Mouse (Mus musculus) hindbrain, embryonic 15.5 days (tissue): Measurements from ENCODE around the gene Myg1. TPM values are rescaled to one million over a fixed set of nuclear protein-coding genes. Genes with fewer than 3 reads are reported as not detected.

Experiments
- ATAC-seq: fragments of 200-750 bp; cut with Nextera tagmentation; 2 replicates; pipeline ENCODE4 v1.8.0; 2017; ENCODE audit warnings: low read depth, moderate number of reproducible peaks, moderate TSS enrichment; ENCODE audit not compliant: low FRiP score
- H3K27ac ChIP-seq: fragments of 300-500 bp; sonication (generic); replicated peaks from 2 replicates; pipeline ENCODE4 v1.5.1; 2015; ENCODE audit warnings: mild to moderate bottlenecking, inconsistent platforms
- H3K27me3 ChIP-seq: fragments of 300-500 bp; sonication (generic); 2 replicates; pipeline ENCODE4 v1.6.1; 2015; ENCODE audit warnings: control low read depth, inconsistent platforms
- H3K36me3 ChIP-seq: fragments of 300-500 bp; sonication (generic); 2 replicates; pipeline ENCODE4 v1.6.1; 2015; ENCODE audit warnings: control low read depth, inconsistent platforms
- H3K4me1 ChIP-seq: fragments of 300-500 bp; sonication (generic); replicated peaks from 2 replicates; pipeline ENCODE4 v1.6.1; 2015; ENCODE audit warnings: control low read depth, inconsistent platforms
- H3K4me2 ChIP-seq: fragments of 300-500 bp; sonication (generic); 2 replicates; pipeline ENCODE4 v1.6.1; 2015; ENCODE audit warnings: moderate library complexity, mild to moderate bottlenecking, inconsistent platforms
- H3K4me3 ChIP-seq: fragments of 300-500 bp; sonication (generic); 2 replicates; pipeline ENCODE4 v1.5.1; 2015; ENCODE audit warnings: mild to moderate bottlenecking, inconsistent platforms
- H3K9ac ChIP-seq: fragments of 300-500 bp; sonication (generic); 2 replicates; pipeline ENCODE4 v1.6.1; 2015; ENCODE audit warnings: inconsistent platforms
- H3K9me3 ChIP-seq: fragments of 300-500 bp; sonication (generic); 2 replicates; pipeline ENCODE4 v1.6.1; 2016; ENCODE audit warnings: control low read depth, inconsistent platforms
- WGBS: fragments of 180-500 bp; shearing (Covaris S2); methylation state at CpG from one replicate; pipeline ENCODE4 v1.1.7; 2015; 5-methylcytosine and 5-hydroxymethylcytosine counted together
- polyA plus RNA-seq: library from polyadenylated mRNA; unstranded; fragments of >200 nt; fragmentation: Nextera tagmentation; extraction: Ambion mirVana; gene quantifications from 2 replicates; pipeline ENCODE4 v1.2.1, GENCODE M21; 2015

Gene Myg1
- 92.6 and 94.2 TPM in 2 replicates for polyA plus RNA-seq

DNA sequence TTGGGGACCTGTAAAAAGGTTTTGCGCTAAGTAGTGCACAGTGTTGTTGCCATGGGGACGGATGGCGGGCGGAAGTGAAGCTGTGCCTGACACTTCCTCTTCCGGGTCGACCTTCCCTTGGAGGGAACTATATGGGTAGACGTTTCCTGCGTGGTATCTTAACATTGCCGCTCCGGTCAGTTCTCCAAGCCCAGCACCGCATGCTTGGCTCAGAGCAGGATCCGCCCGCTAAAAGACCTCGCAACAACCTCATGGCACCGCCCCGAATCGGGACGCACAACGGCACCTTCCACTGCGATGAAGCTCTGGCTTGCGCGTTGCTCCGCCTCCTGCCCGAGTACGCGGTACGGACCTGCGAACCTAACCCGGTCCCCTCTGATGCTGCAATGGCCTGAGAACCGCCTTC, at the start of gene Myg1:
Gene Myg1, plus strand, starts transcription at position 100 of the 406 bp plus-strand sequence.
- H3K4me3 ChIP-seq = peak within 1 kb of the TSS; percentile 66
- peak; percentile 95 for ATAC-seq
- WGBS = under 1% methylated on average over 30 of the region's 30 CpGs
- H3K4me1 ChIP-seq = peaks cover 32% of the 10 kb centered on the region
- no peaks in the 10 kb centered on the region for H3K27me3 ChIP-seq
- peak within 1 kb of the TSS; percentile 70 for H3K4me2 ChIP-seq
- peak within 1 kb of the TSS; percentile 73 for H3K27ac ChIP-seq
- no peaks in the 10 kb centered on the region for H3K9me3 ChIP-seq
- H3K9ac ChIP-seq = peak within 1 kb of the TSS; percentile 59
- H3K36me3 ChIP-seq = peaks cover 49% of the 10 kb centered on the region

DNA sequence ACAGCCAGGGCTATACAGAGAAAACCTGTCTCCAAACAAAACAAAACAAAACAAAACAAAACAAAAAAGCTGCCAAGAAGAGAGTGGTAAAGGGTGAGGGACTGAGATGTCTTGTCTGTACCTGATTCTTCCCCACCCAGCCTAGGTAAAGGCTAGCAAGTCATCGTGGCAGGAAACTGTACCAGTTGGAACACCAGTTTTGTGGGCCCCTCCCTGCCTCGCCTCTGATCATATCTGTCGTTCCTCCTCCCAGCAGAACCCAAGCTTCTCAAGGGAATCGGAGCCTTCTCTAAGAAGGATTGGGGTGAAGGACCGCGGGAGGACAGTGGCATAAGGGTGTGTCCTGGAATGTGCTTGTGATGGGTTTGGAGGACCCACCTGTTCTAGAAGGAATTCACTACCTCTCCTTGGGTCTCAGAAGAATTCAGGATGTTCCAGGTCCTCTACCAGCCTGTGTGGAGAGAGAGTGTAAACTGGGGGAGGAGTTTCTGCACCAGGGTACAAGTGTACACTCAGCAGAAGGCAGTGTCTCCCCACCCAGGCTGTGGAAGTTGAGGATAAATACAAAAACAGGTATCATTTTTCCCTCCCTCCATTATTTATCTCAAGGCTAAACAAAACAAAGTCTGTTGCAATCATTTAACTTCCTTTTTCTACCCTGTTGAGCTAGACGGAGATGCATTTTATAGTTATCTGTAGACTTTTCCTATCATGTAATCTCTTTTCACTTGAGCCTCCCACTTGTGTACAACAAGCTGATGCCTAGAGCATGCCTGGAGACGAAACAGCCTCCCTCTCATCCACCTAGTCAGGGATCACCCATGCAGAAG, 48.8 kb upstream of the Myg1 start:
- Histone ChIP-seq H3K36me3 (0 out of 2 replicates have a peak, but pooled peaks cover 21% of the 10 kb centered on the region), H3K4me2 (no peak overlapping the region), H3K4me3 (no peak overlapping the region), H3K9ac (no peak overlapping the region), H3K27ac (no peak overlapping the region), H3K27me3 (no peaks in the 10 kb centered on the region), H3K4me1 (peaks cover 23% of the 10 kb centered on the region), H3K9me3 (no peaks in the 10 kb centered on the region)
- ATAC-seq = no peak
- WGBS = 88% methylated on average over 8 of the region's 8 CpGs

DNA sequence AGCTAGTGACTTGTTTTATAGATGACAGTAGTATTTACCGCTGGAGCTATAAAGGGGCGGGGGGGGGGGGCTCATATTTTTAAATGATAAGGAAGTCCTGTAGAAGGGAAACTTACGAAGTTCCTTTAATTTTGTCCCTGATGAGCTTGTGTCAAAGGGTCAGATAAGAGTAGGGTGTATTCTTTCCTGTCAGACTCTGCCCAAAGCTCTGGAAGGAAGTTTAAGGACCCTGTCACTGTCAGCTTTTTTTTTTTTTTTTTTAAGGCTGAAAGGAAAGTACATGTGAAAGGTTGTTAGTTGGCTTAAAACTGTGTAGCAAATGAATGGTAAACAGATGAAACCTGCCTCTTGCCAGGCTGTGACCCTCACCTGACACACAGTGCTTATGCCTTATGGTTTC, 47.9 kb upstream of the Myg1 start:
- 84% methylated on average over 3 of the region's 3 CpGs for WGBS
- H3K27me3 ChIP-seq = no peaks in the 10 kb centered on the region

DNA sequence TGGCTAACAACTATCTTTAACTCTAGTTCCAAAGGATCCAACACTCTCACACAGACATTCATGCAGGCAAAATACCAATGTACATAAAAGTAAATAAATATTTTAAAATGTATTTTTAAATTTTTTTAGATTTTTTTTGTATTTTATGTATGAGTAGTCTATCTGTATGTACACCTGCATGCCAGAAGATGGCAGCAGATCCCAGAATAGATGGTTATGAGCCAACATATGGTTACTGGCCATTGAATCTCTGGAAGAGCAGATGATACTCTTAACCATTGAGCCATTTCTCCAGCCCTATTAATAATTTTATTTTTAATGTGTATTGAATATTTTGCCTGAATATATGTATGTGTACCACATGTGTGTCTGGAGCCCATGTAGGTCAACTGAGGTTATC, 44.1 kb upstream of the Myg1 start:
- Histone ChIP-seq H3K4me2 (no peak overlapping the region), H3K27me3 (no peaks in the 10 kb centered on the region), H3K4me3 (no peak overlapping the region), H3K9me3 (no peaks in the 10 kb centered on the region), H3K36me3 (0 out of 2 replicates have a peak, but pooled peaks cover 7% of the 10 kb centered on the region), H3K9ac (no peak overlapping the region), H3K4me1 (no peaks in the 10 kb centered on the region), H3K27ac (no peak overlapping the region)
- no peak for ATAC-seq

More for the DNA sequence above, 47.9 kb upstream of the Myg1 start:
- no peaks in the 10 kb centered on the region for H3K9me3 ChIP-seq
- peaks cover 22% of the 10 kb centered on the region for H3K4me1 ChIP-seq
- ATAC-seq = no peak
- H3K36me3 ChIP-seq = 0 out of 2 replicates have a peak, but pooled peaks cover 21% of the 10 kb centered on the region
- no peak overlapping the region for H3K4me2 ChIP-seq
- H3K27ac ChIP-seq = no peak overlapping the region
- H3K9ac ChIP-seq = no peak overlapping the region
- no peak overlapping the region for H3K4me3 ChIP-seq

DNA sequence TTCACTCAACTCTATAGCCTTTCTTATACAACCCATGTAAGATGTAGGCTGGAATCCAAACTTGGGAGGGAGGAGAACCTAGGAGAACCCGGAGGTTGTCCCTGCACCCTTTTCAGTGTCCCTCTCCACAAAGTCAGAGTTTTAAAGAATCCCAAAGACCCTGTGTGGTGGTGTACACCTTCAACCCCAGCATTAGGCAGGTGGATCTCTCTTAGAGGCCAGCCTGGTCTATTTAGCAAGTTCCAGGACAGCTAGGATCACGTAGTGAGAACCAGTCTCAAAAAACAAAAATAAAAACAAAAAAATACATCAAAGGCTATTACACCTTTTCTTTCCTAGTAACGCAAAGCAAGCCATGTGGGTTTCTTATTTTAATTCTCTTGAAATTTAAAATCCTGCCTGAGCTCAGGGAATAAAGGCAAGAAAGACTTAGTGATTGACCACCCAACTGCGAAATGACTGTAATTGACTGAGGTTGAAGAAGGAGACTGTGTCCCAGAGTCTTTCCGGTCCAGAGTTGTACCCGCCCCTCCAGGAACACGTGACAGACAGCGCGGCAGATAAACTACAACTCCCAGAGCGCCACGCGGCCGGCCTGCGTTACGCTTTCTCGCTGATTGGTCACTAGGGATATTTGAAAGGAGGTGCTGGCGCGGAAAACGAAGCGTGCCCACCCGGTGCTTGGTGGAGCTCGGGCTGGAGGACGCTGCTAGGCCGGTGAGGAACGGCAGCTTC, 35.7 kb upstream of the Myg1 start, which contains the start of gene Espl1:
Gene Espl1, plus strand, starts transcription at position 634 of the 735 bp plus-strand sequence.
- H3K4me2 ChIP-seq = peak within 1 kb of the TSS; percentile 95
- no peaks in the 10 kb centered on the region for H3K36me3 ChIP-seq
- no peaks in the 10 kb centered on the region for H3K9me3 ChIP-seq
- no peaks in the 10 kb centered on the region for H3K27me3 ChIP-seq
- peak within 1 kb of the TSS; percentile 58; the same call in 1 of the 2 replicates for H3K27ac ChIP-seq
- H3K4me1 ChIP-seq = peaks cover 9% of the 10 kb centered on the region
- ATAC-seq = peak; percentile 98
- H3K9ac ChIP-seq = peak within 1 kb of the TSS; percentile 25
- peak within 1 kb of the TSS; percentile 55 for H3K4me3 ChIP-seq
- 6% methylated on average over 25 of the region's 25 CpGs for WGBS

DNA sequence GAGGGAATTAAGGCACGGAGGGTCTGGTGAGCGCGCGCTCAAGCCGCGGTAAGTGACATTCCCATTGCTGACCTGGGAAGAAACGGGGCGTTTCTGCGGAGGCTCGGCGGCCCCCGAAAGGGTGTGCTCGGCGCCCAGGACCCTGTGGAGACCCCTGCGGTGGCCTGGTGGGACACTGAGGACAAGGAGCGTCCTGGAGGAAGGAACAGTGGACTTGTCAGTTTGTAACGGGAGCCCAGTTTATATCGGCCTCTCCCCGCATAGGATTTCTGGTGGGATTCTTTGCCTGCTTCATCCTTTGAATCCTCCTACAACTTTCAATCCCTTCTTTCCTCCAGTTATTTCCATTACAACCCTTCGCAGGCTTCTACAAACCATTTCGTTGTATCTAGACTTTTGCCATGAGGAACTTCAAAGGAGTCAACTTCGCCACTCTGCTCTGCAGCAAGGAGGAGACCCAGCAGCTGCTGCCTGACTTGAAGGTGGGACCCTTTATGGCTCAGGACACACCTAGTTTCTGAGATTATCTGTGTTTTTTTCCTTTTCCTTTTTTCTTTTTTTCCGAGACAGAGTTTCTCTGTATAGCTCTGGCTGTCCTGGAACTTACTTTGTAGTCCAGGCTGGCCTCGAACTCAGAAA, 35.0 kb upstream of the Myg1 start:
- 5% methylated on average over 24 of the region's 24 CpGs for WGBS
- H3K4me3 ChIP-seq = peak overlapping the region; percentile 55
- peak overlapping the region; percentile 95 for H3K4me2 ChIP-seq
- no peaks in the 10 kb centered on the region for H3K36me3 ChIP-seq
- H3K9me3 ChIP-seq = no peaks in the 10 kb centered on the region
- peaks cover 9% of the 10 kb centered on the region for H3K4me1 ChIP-seq
- H3K9ac ChIP-seq = peak overlapping the region; percentile 25
- ATAC-seq = peak; percentile 62
- H3K27me3 ChIP-seq = no peaks in the 10 kb centered on the region
- H3K27ac ChIP-seq = no peak overlapping the region

DNA sequence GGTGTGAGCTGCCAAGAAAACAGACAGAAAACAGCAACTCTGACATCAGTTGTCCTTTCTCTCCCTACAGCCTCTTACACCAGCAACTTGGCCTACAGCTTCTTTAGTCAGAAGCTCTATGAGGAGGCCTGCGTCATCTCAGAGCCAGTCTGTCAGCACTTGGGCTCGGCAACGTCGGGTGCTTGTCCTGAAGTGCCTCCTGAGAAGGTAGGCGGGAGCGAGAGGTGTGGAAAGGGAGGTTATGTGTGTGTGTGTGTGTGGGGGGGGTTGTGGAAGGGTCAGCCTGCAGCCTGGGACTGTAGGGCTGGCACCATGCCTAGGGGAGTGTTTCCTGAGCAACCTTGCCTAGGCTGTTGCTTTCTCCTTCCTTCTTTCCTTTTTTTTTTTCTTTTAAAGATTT, 29.0 kb upstream of the Myg1 start:
- WGBS = 95% methylated on average over 6 of the region's 6 CpGs
- Histone ChIP-seq H3K9ac (no peak overlapping the region), H3K4me3 (no peak overlapping the region), H3K4me2 (no peak overlapping the region), H3K27me3 (no peaks in the 10 kb centered on the region), H3K9me3 (no peaks in the 10 kb centered on the region), H3K36me3 (no peaks in the 10 kb centered on the region), H3K27ac (no peak overlapping the region), H3K4me1 (no peaks in the 10 kb centered on the region)
- no peak for ATAC-seq

DNA sequence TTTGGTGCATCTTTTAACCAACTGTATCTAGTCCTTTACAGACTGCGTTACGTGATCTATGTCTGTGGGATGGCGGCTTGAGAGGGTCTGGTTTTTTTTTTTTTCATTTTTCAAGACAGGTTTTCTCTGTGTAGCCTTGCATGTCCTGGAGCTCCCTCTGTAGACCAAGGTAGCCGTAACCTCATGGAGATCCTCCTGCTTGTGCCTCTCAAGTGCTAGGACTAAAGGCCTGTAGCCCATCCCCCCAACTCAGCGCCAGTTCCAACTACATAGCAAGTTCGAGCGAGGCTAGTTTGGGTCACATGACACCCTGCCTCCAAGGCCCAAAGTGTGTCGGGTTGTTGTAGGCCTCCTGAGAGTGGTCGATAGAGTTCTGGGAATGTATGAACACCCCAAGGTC, 22.8 kb upstream of the Myg1 start:
- no peak overlapping the region for H3K27ac ChIP-seq
- no peak for ATAC-seq
- no peaks in the 10 kb centered on the region for H3K36me3 ChIP-seq
- H3K4me2 ChIP-seq = no peak overlapping the region
- no peak overlapping the region for H3K4me3 ChIP-seq
- H3K27me3 ChIP-seq = no peaks in the 10 kb centered on the region
- H3K4me1 ChIP-seq = no peaks in the 10 kb centered on the region
- no peaks in the 10 kb centered on the region for H3K9me3 ChIP-seq
- 93% methylated on average over 9 of the region's 9 CpGs for WGBS
- no peak overlapping the region for H3K9ac ChIP-seq

DNA sequence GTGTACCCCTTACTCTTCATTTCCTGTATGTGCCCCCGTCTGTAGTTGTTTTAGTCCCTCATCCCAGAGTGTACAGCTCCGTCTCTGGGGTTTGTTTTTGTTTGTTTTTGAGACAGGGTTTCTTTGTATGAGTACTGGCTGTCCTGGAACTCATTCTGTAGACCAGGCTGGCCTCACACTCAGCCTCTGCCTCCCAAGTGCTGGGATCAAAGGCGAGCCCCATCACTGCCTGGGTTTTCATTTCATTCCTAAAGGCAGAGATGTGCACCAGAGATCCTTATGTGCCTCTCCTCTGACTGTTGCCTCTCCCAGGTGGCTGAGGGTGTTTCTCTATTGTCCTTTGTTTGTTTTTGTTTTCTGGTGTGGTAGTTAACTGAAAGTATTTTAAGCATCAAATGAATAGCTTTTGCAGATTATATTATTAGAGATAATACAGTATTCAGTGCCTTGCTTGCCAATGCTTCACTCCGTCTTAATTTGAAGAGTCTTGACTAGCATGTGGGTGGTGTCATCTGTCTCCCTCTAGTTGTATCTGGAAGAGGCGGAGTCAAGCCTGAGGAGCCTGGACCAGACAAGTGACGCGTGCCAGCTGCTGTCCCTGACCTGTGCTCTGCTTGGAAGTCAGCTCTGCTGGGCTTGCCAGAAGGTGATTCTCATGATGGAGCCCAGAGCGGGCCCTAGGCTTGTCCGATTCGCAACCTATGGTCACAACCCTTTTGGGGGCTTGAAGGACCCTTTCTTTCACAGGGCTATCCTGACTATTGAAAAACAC, 21.2 kb upstream of the Myg1 start:
- Histone ChIP-seq H3K4me3 (no peak overlapping the region), H3K4me2 (no peak overlapping the region), H3K27me3 (no peaks in the 10 kb centered on the region), H3K9me3 (no peaks in the 10 kb centered on the region), H3K4me1 (no peaks in the 10 kb centered on the region), H3K9ac (no peak overlapping the region), H3K36me3 (no peaks in the 10 kb centered on the region), H3K27ac (no peak overlapping the region)
- 87% methylated on average over 10 of the region's 10 CpGs for whole genome bisulfite sequencing
- ATAC-seq = no peak

DNA sequence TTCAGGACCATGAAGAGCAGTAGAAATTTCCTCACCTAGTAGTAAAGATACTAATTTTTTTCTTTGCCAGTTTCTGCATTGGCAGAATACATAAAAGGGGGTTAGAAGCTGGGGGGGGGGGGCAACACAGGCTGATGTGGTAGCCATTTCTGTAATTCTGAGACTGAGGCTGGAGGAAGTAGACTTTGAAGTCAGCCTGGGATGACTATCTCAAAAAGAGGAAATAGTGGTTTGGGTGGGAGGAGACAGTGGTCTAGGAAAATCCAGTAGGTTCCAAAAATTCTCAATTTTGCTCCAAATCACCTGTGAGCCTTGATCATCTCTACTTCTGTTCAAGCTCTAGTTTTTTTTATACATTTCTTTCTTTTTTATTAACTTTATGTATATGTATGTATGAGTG, 20.0 kb upstream of the Myg1 start:
- no peak for ATAC-seq
- Histone ChIP-seq H3K27ac (no peak overlapping the region), H3K36me3 (no peaks in the 10 kb centered on the region), H3K4me1 (no peaks in the 10 kb centered on the region), H3K4me2 (no peak overlapping the region), H3K9me3 (no peaks in the 10 kb centered on the region), H3K4me3 (no peak overlapping the region), H3K9ac (no peak overlapping the region), H3K27me3 (no peaks in the 10 kb centered on the region)

DNA sequence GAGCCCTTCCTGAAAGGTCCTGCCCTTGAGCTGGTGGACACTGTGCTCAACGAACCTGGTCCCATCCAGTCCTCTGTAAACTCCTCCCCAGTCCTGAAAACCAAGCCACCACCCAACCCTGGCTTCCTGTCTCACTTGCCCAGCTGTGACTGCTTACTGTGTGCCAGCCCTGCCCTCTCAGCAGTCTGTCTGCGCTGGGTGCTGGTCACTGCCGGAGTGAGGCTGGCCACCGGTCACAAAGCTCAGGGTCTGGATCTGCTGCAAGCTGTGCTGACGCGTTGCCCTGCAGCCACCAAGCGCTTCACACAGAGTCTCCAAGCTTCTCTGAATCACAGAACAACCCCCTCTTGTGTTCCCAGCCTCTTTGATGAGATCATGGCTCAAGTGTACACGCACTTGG, 16.2 kb upstream of the Myg1 start:
- 94% methylated on average over 8 of the region's 8 CpGs for WGBS
- Histone ChIP-seq H3K4me2 (no peak overlapping the region), H3K36me3 (no peaks in the 10 kb centered on the region), H3K4me1 (no peaks in the 10 kb centered on the region), H3K9ac (no peak overlapping the region), H3K27ac (no peak overlapping the region), H3K9me3 (no peaks in the 10 kb centered on the region), H3K27me3 (no peaks in the 10 kb centered on the region), H3K4me3 (no peak overlapping the region)
- no peak for ATAC-seq
